Mouse (Mus musculus): Measurements from ENCODE around the gene Aox4. TPM values are rescaled to one million over a fixed set of nuclear protein-coding genes. Genes with fewer than 3 reads are reported as not detected.

Aox4 gene
- polyA plus RNA-seq, 1 experiment = 1.2 TPM

DNA sequence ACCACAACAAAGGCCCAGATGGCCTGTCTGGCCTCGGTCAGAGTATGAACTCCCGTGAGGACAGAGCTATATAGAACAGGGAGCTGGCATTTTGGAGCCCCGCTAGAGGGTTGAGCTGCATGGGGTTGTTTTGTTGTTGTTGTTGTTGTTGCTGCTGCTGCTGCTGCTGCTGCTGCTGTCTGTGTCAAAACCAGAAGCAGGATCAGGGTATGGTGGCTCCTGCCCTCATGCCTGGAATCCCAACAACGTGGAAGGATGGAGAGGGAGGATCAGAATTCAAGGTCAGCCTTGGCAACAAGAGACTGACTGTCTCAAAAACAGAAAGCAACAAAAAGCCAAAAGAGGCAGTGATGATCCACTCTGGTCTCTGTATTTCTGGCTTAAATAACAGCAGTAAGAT is 86.6 kb downstream of the Aox4 start:
- DNase-seq (ENCODE audit: extremely low spot score in 1 of 2, low spot score in 1 of 2) = no peak

DNA sequence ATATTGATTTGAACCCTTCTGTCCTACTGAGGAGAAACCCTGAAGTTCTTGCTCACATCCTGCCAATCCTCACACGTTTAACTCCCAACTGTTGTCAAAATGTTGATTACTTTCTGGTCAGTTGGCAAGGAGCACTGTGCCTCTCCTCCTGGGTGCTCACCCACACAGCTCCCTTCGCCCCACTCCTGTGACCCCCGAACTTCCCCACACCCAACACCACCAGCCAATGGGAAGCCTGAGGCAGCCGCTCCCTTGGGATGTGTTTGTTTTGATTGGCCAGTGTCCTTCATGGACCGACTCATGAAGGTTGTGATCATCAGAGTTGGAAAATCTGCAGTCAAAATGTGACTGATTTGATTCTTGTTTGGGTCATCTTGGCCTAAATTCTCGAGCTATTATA is 88.2 kb downstream of the Aox4 start:
- DNase-seq (ENCODE audit: extremely low spot score in 1 of 2, low spot score in 1 of 2) = no peak

DNA sequence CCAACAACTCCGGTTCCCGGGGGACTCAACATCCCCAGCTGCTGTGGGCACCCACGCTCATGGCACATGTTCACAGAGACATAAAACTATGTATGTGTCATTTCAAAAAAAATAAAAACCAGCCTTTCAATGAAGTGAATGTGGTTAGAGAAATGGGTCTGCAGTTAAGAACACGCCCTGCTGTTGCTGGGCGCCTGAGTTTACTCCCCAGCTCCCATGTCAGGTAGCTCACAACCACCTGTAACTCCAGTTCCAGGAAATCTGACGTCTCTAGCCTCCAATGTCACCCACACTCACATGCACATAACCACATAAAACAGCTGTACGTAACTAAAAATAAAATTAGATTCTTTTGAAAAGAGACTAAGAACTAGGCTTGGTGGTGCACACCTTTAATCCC is 90.9 kb downstream of the Aox4 start:
- no peak for DNase-seq (ENCODE audit: extremely low spot score in 1 of 2, low spot score in 1 of 2)

DNA sequence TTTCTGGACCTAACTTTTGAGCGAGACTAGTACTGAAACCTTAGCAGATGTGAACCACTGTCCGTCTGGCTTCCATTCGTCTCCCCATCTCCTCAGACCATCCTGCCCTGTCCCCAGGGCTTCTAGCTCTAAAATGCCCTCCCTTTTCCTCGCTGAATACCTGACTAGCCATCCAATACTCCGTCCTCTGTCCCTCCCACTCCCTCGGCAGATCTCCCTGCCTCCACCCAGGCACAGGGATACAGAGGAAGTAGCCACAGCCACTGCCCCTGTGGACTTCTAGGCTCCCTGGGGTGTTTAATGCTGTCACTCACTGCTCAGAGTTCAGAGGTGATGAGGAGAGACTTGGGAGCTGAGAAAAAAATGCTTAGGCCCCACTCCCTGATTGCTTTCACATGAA is 91.8 kb downstream of the Aox4 start:
- DNase-seq (ENCODE audit: extremely low spot score in 1 of 2, low spot score in 1 of 2) = no peak

DNA sequence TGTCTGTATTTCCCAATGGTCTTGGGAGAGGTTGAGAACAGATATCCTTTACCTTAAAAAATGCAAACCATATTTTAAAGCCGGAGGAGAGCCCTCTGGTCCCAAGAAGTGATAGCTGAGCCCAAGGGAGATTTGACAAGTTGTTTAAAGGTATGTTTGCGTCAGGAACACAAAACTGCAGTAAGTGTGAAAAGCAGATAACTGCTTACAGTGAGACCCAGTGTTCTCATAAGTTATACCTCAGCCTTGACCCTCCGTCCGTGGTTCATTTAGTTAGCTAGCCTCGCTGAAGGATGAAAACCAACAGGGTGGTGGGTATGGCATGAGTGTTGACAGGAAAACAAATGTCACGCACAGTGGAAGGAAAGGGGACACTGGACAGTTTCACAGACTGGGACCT is 92.8 kb downstream of the Aox4 start:
- no peak for DNase-seq (ENCODE audit: extremely low spot score in 1 of 2, low spot score in 1 of 2)

DNA sequence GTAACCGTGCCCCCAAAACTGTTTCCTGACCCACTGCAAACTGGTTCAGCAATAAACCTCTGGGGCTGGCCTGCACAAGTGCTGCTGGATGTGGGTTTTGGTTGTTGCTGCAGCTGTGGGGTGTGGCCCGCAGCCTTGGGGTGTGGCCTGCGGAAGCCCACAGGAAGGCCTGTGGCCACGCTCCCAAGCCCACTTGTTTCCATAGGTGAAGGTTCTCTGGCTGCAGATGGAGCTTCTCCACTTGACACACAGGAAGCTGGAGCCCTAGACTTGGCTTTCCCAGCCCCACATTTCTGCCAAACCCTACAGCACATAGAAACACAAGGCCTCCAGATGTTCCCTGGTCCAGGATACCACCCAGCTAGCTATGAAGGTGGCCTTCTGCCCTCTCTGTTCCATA is 93.5 kb downstream of the Aox4 start:
- no peak for DNase-seq (ENCODE audit: extremely low spot score in 1 of 2, low spot score in 1 of 2)

DNA sequence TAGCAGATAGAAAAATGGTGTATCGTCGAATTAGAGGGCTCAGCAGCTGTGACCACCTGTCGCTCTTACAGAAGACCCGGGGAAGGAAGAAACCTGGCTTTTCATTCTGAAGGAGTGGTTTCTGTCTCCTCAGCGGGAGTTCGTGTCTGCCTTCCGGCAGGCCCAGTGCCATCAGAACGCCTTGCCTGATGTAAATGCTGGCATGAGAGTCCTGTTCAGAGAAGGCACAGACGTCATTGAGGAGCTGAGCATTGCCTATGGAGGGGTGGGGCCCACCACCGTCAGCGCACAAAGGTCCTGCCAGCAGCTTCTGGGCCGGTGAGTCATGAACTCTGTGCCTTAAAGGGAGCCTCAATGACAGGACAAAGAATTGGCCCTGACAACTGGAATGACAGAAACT is 94.1 kb downstream of the Aox4 start:
- no peak for DNase-seq (ENCODE audit: extremely low spot score in 1 of 2, low spot score in 1 of 2)

DNA sequence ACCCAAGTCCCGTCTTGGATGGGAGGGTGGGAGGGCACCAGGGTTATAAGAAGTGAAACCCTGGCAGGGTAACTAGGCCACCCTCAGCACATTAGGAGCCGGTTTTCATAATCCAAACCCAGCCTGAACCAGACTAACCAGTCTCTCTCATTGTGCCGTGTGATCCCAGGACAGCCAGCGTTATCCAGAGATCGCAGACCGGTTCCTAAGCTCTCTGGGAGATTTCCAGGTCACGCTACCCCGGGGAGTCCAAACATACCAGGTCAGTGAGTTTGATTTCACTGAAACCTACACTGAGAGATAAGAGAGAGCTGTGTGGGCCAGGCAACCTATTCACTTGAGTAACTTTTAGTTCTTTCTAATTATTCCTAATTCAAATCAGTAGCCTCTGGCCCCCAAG is 97.0 kb downstream of the Aox4 start:
- DNase-seq (ENCODE audit: extremely low spot score in 1 of 2, low spot score in 1 of 2) = no peak

DNA sequence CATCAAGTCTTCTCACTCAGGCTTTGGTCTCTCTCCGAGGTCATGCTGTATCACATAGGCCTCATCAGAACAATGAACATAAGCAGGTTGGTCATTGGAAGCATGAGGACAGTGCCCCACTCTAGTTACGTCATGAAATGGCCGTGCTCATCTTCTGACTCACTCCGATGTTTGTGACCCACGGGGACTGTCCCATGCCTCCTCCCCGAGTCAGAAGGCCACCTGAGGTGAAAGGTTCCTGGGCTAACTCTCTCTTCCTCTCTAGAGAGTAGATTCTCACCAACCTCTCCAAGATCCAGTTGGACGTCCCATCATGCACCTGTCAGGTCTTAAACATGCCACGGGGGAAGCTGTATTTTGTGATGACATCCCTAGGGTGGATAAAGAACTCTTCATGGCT is 98.4 kb downstream of the Aox4 start:
- DNase-seq (ENCODE audit: extremely low spot score in 1 of 2, low spot score in 1 of 2) = no peak

DNA sequence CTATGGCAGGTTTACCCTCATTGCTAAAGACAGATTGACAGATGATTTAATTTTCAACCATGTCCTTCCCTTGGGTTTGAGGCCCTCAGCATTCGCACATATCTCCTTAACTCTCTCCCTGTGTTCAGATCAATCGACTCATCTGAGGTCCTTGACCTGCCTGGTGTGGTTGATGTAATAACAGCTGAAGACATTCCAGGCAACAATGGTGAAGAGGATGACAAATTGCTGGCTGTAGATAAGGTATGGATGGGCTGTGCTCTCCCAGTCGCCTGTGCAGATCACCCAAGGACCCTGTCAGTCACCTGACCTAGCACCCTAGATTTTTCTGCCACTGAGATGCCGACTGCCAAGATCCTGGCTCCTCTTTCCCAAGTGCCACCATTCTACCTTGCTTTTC is 99.7 kb downstream of the Aox4 start:
- DNase-seq (ENCODE audit: extremely low spot score in 1 of 2, low spot score in 1 of 2) = no peak

DNA sequence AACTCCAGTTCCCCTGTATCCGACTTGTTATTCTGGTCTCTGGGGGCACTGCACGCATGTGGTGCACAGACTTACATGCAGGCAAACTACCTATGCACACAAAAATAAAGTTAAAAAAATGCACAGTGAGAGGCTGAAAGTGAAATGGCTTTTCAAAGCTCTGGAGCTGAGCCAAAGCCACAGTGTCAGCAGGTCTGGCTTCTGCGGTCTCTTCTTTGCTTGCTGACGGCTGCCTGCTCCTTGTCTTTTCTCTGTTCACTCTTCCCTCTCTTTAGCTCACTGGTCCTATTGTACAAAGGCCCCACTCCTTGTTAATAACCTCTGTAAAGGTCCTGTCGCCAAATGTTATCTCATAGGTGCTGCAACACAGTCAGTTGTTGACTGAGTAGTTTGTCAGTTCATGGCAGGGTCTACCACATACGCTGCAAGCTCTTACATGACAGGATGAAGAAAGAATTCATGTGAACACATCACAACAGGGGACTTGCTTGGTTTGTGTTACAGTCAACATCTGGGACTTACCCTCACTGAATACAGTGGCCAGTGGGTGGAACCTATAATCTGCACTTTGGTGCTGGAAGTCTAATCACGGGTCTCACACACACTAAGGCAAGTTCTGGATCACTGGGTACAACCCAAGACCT is 101.1 kb downstream of the Aox4 start:
- DNase-seq (ENCODE audit: extremely low spot score in 1 of 2, low spot score in 1 of 2) = no peak

DNA sequence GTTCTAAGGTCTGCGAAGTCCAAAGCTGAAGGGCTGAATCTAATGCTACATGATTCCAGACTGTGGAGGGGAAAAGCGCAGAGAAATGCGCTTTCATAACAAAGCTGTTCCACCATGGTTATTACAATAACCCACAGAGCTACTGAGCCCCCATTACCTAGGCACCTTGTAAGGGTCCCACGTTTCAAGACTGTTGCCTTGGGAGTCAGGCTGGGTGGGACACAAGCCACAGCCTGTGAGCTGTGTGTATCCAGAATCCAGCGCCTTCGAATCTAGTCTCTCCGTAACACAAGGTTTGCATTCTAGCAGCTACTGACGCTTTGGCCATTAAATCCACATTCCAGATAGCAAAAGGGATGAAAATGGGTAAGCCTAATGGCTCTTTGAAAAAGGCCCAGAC is 103.0 kb downstream of the Aox4 start:
- DNase-seq (ENCODE audit: extremely low spot score in 1 of 2, low spot score in 1 of 2) = no peak

DNA sequence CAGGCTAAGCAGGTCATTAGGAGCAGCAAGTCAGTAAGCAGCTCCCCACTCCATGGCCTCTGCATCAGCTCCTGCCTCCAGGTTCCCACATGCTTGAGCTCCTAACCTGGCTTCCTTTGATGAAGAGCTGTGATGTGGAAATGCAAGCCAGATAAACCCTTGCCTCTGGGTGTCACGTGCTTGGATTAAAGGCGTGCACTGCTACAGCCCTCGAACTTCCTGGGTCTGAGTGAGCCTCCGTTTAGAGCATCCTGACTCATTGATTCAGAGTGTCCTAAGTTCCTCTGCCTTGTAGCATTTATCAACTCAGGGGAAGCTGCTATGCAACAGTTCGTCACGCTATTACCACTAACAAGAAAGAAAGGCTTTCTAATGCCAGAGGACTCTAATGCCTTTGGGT is 105.3 kb downstream of the Aox4 start:
- no peak for DNase-seq (ENCODE audit: extremely low spot score in 1 of 2, low spot score in 1 of 2)

Other genes starting within 250 kb of the Aox4 start
- gene Sgo2a, start 214.4 kb upstream of the Aox4 start, polyA plus RNA-seq (2012; rRNA removed) = 0.53 and 0.56 TPM in 2 replicates
- gene Kctd18, start 191.4 kb upstream of the Aox4 start, polyA plus RNA-seq (2012; rRNA removed) = 21.8 and 27.4 TPM in 2 replicates
- 4.9 and 5.1 TPM in 2 replicates for gene Aox1, start 180.5 kb upstream of the Aox4 start, polyA plus RNA-seq (2012; rRNA removed)
- gene Aox3, start 97.3 kb upstream of the Aox4 start, polyA plus RNA-seq (2012; rRNA removed) = 2.4 and 3.6 TPM in 2 replicates
- gene Aox2, start 67.9 kb downstream of the Aox4 start, polyA plus RNA-seq (2012; rRNA removed) = 0.02 and 0.32 TPM in 2 replicates
- gene Bzw1, start 182.5 kb downstream of the Aox4 start, polyA plus RNA-seq (2012; rRNA removed) = 84.7 and 86.0 TPM in 2 replicates
- gene Clk1, start 213.7 kb downstream of the Aox4 start, polyA plus RNA-seq (2012; rRNA removed) = 314 and 321 TPM in 2 replicates
- 19.3 and 25.4 TPM in 2 replicates for gene Nif3l1, start 234.8 kb downstream of the Aox4 start, polyA plus RNA-seq (2012; rRNA removed)
- 28.7 and 30.7 TPM in 2 replicates for gene Ppil3, start 235.1 kb downstream of the Aox4 start, polyA plus RNA-seq (2012; rRNA removed)

Data from frontal cortex, adult 2 months (tissue).